Mouse (Mus musculus) lung, adult 2 months (tissue): Measurements from ENCODE around the gene Eva1c. TPM values are rescaled to one million over a fixed set of nuclear protein-coding genes. Genes with fewer than 3 reads are reported as not detected.

Experiments
- DNase-seq: peaks from one replicate; pipeline ENCODE4 v3.0.0; 2022
- H3K4me1 ChIP-seq: fragments of 200-500 bp; 2 replicates; pipeline ENCODE4 v1.6.1; 2011; ENCODE audit warnings: low read length; ENCODE audit not compliant: control insufficient read depth, insufficient read depth
- H3K4me3 ChIP-seq: fragments of 200-500 bp; replicated peaks from 2 replicates; pipeline ENCODE3; 2011; ENCODE audit warnings: low read depth, mild to moderate bottlenecking, control low read depth, low read length; ENCODE audit errors: extremely low read depth
- CTCF ChIP-seq: fragments of 200-500 bp; IDR thresholded peaks from 2 replicates; pipeline ENCODE4 v1.5.1; 2011; ENCODE audit warnings: mild to moderate bottlenecking, low read length, control low read depth; ENCODE audit not compliant: insufficient read depth
- POLR2A ChIP-seq: fragments of 200-500 bp; IDR thresholded peaks from 2 replicates; pipeline ENCODE4 v1.6.1; 2011; ENCODE audit warnings: low read depth, mild to moderate bottlenecking, control low read depth, low read length, borderline replicate concordance; ENCODE audit errors: extremely low read depth
- WGBS: fragments of 180-500 bp; shearing (Covaris S2); methylation state at CpG from one replicate; pipeline ENCODE4 v1.1.7; 2018; 5-methylcytosine and 5-hydroxymethylcytosine counted together
- polyA plus RNA-seq: library from polyadenylated mRNA; depleted of rRNA; stranded (reverse); fragments of >200 nt; gene quantifications from 2 replicates; pipeline ENCODE4 v1.2.3, GENCODE M21; 2012

The Eva1c gene
- polyA plus RNA-seq, 1 experiment, result 8.9 TPM

DNA sequence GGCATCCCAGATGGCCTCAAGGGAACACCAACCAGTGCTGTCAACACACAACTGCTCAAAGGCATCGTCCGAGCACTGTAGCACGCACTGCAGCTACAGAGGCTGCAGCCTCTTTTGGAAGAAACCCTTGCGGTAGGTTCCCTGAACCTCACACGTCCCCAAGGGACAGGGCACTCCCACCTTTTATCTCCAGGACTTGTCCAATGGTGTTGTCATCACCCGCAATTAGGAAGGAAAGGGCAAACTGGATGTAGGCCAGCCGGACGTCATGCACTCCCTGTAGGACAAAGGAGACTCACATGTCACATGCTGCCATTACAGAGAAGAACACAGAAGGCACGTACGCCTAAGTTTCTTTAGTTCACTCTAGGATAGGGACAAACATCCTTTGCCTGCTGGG, 26.7 kb upstream of the Eva1c start:
- H3K4me3 ChIP-seq, result no peak overlapping the region
- DNase-seq, result no peak
- 85% methylated on average over 10 of the region's 10 CpGs for WGBS
- TF ChIP-seq POLR2A (no peak), CTCF (no peak)
- H3K4me1 ChIP-seq, result no peaks in the 10 kb centered on the region

DNA sequence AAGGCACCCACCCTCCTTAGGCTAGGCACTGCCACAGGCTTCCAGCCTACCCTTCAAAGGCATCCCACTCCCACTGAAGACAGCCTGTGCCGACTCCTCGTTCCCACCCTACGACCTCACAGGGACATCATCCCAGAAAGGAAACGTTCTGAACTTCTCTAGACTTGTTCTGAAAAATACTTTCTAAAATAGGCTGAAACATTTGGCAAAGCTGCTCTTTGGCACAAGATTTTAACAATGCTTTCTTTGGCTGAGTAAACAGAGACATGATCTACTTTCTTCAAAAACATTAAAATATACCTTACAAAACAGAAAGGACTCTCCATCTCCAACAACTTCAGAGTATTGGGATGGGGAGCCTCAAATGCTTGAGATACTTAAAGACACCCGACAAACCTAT, 25.3 kb upstream of the Eva1c start:
- Histone ChIP-seq H3K4me1 (no peaks in the 10 kb centered on the region), H3K4me3 (no peak overlapping the region)
- 66% methylated on average over 5 of the region's 5 CpGs for WGBS
- TF ChIP-seq POLR2A (no peak), CTCF (no peak)
- no peak for DNase-seq

DNA sequence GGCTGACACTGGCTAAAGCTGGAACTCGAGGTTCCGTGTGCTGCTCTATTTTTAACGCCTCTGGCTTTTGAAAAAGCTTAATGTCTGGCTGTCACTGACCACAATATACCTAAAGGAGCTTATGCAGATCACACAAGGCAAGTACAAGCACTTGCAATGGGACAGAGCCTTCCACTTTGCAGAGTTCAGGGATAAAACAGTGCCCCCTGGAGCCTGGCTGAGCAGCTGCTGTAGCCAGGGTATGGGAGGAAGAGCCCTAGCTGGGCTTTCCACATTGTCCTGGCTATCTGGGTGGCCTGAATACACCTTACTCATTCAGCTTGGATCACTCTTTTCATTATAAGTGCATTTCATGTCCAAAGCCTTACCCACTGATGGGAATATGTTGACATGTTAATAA, 24.6 kb upstream of the Eva1c start:
- WGBS, result 81% methylated on average over 3 of the region's 3 CpGs
- Histone ChIP-seq H3K4me1 (no peaks in the 10 kb centered on the region), H3K4me3 (no peak overlapping the region)
- no peak for DNase-seq
- TF ChIP-seq CTCF, result peak; percentile 44
- TF ChIP-seq POLR2A, result no peak

DNA sequence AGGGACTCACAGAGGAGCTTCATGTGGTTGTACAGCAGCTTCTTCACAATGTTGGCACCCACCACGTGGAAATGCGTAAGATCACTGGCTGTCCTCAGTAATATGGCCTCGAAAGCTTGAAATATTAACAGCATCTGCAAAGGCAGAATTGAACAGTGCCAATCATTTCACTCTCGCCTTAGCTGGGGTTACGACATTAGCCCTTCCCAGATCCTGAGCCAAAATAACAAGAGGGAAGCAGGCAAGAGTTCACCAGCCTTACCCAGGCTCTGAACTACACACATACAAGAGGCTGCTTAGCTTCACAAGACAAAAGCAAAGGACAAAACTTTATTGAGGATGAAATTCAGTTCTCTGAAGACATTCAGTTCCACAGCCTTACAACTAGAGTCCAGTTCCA, 22.1 kb upstream of the Eva1c start:
- H3K4me1 ChIP-seq, result no peaks in the 10 kb centered on the region
- TF ChIP-seq CTCF (no peak), POLR2A (no peak)
- WGBS, result 89% methylated on average over 5 of the region's 5 CpGs
- no peak overlapping the region for H3K4me3 ChIP-seq
- DNase-seq, result no peak

DNA sequence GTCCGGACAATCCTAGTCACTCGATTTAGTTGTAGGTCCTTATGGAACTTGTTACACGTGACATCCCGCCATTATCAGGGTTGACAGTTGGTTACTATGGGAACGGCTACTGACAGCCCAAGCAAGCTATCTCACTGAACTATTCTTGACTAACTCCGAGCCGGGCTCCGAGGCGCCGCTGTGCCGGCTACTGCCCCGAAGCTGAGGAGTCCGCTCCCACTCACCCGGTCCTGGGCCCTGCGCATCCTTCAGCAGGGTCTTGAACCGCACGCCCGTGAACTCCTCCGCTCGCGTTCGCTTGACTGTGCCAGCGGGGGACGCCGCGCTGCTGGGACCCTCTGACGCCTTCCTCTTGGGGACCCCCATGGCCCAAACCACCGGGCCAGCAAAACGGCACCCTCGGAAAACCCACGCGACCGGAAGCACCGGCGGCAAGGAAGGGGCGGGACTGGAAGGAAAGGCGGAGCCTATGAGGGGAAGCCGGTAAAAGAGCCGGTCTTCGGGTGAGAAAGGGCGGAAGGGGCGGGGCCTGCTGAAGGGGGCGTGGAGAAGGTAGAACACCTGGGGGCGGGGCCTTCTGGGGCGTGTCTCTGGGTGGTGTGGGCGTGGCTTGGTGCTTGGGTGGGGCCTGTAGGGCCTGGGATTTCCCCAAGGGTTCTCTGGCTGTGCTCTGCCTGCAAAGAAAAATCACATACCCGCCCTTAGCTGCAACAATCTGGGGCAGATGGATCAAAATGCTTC, 16.4 kb upstream of the Eva1c start, which contains the start of gene Urb1:
TSS of gene Urb1 (minus strand) at position 439 of the 741 bp plus-strand sequence.
- Histone ChIP-seq H3K4me3 (peak within 1 kb of the TSS; percentile 92), H3K4me1 (peaks cover 4% of the 10 kb centered on the region)
- under 1% methylated on average over 47 of the region's 47 CpGs for WGBS
- DNase-seq, result peak; percentile 100
- no peak for TF ChIP-seq CTCF
- TF ChIP-seq POLR2A, result peak; percentile 12; the same call in 1 of the 2 replicates

DNA sequence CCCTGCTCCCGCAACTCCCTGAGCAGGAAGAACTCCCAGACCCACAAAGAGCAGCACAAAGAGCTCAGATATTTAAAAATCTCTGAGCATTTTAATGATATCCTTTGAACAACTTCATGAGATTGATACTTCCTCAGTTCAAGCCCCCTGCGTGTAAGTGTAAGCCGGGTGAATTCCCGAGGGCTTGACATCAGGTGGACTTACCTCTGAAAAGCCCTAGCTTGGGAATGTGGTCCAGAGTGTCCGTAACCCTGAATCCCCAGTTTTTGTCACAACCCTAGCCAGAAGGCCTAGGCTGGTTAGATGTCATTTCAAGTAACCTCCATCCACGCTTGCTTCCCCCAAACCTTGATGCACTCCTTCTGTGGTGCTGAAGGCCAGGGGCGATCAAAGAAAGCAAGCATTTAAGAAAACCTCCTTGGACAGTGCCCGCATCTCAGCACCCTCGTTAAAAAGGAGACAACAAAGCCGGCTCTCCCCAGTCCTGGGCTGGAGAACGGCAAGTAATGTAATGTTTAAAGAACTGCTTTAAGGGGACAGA, 15.7 kb upstream of the Eva1c start:
- 38% methylated on average over 11 of the region's 11 CpGs for WGBS
- H3K4me3 ChIP-seq, result peak overlapping the region; percentile 60
- no peak for DNase-seq
- TF ChIP-seq CTCF, result no peak
- H3K4me1 ChIP-seq, result peaks cover 4% of the 10 kb centered on the region

DNA sequence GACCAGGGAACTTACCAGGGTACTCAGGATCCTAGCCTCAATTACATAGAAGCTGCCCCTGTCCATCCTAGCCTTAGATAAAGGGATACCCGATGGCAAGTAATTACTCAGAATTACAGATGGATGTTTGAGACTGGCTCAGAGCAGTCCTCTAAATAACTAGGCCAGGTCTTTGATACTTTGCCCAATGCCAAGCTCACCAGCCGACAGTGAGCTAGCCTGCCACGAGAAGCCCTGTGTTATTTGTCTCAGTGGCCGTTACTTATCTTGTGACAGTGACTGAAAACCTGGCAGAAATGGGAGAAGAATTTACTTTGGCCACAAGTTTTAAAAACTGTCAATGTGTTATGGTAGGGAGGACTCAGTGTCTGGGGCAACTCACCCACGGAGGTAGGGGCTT, 14.4 kb upstream of the Eva1c start:
- TF ChIP-seq CTCF (no peak), POLR2A (no peak)
- Histone ChIP-seq H3K4me1 (peaks cover 4% of the 10 kb centered on the region), H3K4me3 (no peak overlapping the region)
- 82% methylated on average over 5 of the region's 5 CpGs for WGBS
- DNase-seq, result no peak

DNA sequence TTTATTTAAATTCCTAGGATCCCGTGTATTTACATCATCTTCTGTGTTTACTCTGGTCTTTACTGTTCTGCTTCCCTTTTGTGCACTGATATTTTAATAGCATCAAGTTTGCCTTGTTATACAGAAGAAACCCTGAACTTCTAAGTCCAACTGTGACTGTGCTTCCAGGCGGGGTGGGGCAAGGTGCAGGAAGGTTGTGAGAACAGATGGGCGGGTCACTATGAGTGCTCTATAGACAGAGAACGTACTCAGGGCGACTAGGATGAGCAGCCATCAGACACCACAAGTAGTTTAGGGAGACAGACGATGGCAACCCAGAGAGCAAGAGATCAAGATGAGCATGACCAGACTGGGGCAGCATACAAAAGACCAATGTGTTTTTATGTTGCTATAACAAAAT, 6.2 kb upstream of the Eva1c start:
- 63% methylated on average over 6 of the region's 6 CpGs for WGBS
- Histone ChIP-seq H3K4me1 (no peaks in the 10 kb centered on the region), H3K4me3 (no peak overlapping the region)
- no peak for DNase-seq
- TF ChIP-seq POLR2A (no peak), CTCF (no peak)

DNA sequence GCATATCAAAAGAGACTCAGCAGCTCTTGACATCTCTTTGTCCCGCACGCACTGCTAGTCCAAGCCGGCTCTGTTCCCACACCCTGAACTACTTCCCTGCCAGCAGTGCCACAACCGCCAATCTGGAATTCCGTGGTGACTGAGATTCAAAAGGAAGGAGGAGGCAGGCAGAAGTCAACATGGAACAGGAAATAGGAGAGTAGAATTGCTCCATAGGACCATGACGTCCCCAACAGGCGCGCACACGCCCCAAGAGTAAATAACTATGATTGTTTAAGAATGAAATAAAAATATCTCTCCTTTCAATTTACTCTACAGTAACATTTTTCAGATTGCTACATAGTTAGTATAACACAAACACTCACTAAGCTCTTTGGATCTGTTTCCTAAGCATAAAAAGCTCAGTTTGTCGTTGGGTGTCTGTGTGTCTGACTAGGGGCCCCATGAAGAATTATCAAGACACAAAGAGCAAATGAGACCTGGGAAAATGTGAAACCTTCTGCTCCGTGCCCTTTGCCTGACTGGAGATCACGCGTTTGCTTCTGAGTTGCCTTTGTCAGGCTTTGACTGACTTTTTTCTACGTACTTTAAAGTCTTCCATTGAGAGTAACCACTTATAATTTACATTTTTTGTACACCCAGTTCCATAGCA, 5.3 kb upstream of the Eva1c start:
- peak; percentile 39 for DNase-seq
- H3K4me3 ChIP-seq, result no peak overlapping the region
- 47% methylated on average over 14 of the region's 14 CpGs for WGBS
- TF ChIP-seq CTCF, result no peak
- no peak for TF ChIP-seq POLR2A
- no peaks in the 10 kb centered on the region for H3K4me1 ChIP-seq

DNA sequence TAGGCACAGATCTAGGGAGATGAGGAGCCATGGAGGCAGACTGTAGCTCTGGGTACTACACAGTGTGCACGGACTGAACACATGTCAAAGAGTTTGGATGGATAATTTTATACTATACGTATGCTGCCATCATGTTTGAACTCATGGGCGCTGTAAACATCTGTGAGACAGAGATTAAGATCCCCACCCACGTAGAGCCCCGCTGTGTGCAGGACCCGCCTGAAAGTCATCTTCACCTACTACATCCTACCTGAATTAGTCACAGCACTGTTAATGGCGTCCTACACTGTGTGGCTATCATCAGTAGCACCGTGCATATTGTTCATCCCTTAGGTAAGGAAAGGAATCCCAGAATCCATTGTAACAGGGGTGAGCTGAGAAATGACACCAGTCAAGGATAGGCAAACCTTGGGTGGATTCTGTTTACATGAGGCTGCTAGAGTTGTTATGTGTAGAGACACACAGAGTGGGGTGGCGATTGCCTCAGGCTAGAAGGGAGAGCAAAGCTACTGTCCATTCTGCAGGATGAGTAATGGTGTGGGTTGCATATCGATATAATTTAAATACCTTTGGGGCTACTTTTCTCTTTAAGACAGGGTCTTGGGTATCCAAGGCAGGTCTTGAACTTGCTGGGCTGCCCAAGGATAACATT, 4.1 kb upstream of the Eva1c start:
- H3K4me1 ChIP-seq, result no peaks in the 10 kb centered on the region
- TF ChIP-seq CTCF, result no peak
- no peak for TF ChIP-seq POLR2A
- no peak for DNase-seq
- no peak overlapping the region for H3K4me3 ChIP-seq
- WGBS, result 86% methylated on average over 10 of the region's 10 CpGs
